ENCODE assay signal across 23 mouse cellular contexts in genomic region chr15:102191699-102192098, GRCm38 (mm10). TPM values are rescaled to one million over a fixed set of nuclear protein-coding genes. Genes with fewer than 3 reads are reported as not detected.
DNase-seq lines count a peak whose midpoint lies in the region; ATAC-seq and TF ChIP-seq lines count a peak whose summit lies in the region.
"Had no signal": no experiment of that assay in that cellular context is flagged by ENCODE, and none has a peak within 500 bp of the region (broad histone marks: within the 10 kb centered on the region; RNA-seq: fewer than 3 reads in every experiment).

No protein-coding gene starts in this region.

- H3K4me2 ChIP-seq in limb, embryonic 12.5 days: no peak overlapping the region
- H3K4me2 ChIP-seq in intestine, embryonic 16.5 days (ENCODE audit: low read depth, low read length): no peak overlapping the region
- H3K4me2 ChIP-seq in liver, embryonic 12.5 days: no peak overlapping the region; the same call in 1 of the 2 replicates
- no peak overlapping the region for H3K4me2 ChIP-seq in midbrain, postnatal 0 days (ENCODE audit: low read depth, low read length, poor library complexity, severe bottlenecking)
- H3K4me2 ChIP-seq: heart, embryonic 13.5 days; hindbrain, embryonic 12.5 days had no signal

- no peak for ATAC-seq in limb, embryonic 12.5 days (ENCODE audit: insufficient number of reproducible peaks, insufficient read depth, low FRiP score, low TSS enrichment, low read depth)
- ATAC-seq in intestine, embryonic 16.5 days: 0 out of 2 replicates have a peak, but pooled peaks have one; percentile 12
- peak; percentile 42 for ATAC-seq in liver, embryonic 12.5 days
- no peak for ATAC-seq in midbrain, postnatal 0 days (ENCODE audit: low FRiP score)
- ATAC-seq: forebrain, postnatal 0 days; midbrain, embryonic 16.5 days had no signal

- H3K4me1 ChIP-seq in limb, embryonic 12.5 days (replicated peaks): 0 out of 2 replicates have a peak, but pooled peaks cover 6% of the 10 kb centered on the region
- H3K4me1 ChIP-seq in limb, embryonic 10.5 days: peaks cover 13% of the 10 kb centered on the region; the same call in 1 of the 2 replicates
- H3K4me1 ChIP-seq in intestine, embryonic 16.5 days (ENCODE audit: control insufficient read depth, insufficient read depth, low read length): peaks cover 30% of the 10 kb centered on the region
- peaks cover 36% of the 10 kb centered on the region for H3K4me1 ChIP-seq in liver, embryonic 12.5 days
- H3K4me1 ChIP-seq in midbrain, postnatal 0 days (ENCODE audit: insufficient read depth, low read length): no peaks in the 10 kb centered on the region
- H3K4me1 ChIP-seq: hindbrain, embryonic 12.5 days had no signal

- 57% methylated on average over 7 of the region's 7 CpGs for WGBS in limb, embryonic 12.5 days
- WGBS in limb, embryonic 10.5 days: 60% methylated on average over 7 of the region's 7 CpGs
- WGBS in intestine, embryonic 16.5 days: 41% methylated on average over 7 of the region's 7 CpGs
- WGBS in liver, embryonic 12.5 days (ENCODE audit: insufficient replicate concordance): 57% methylated on average over 7 of the region's 7 CpGs
- WGBS in midbrain, postnatal 0 days: 84% methylated on average over 7 of the region's 7 CpGs

- H3K27me3 ChIP-seq in limb, embryonic 12.5 days: no peaks in the 10 kb centered on the region
- H3K27me3 ChIP-seq in limb, embryonic 10.5 days (ENCODE audit: low read depth, poor library complexity, severe bottlenecking): no peaks in the 10 kb centered on the region
- no peaks in the 10 kb centered on the region for H3K27me3 ChIP-seq in intestine, embryonic 16.5 days (replicated peaks; ENCODE audit: control insufficient read depth, insufficient read depth, low read length)
- H3K27me3 ChIP-seq in liver, embryonic 12.5 days (replicated peaks): peaks cover 21% of the 10 kb centered on the region
- H3K27me3 ChIP-seq in midbrain, postnatal 0 days (ENCODE audit: insufficient read depth, low read length): no peaks in the 10 kb centered on the region
- H3K27me3 ChIP-seq: heart, embryonic 13.5 days; hindbrain, embryonic 12.5 days had no signal

- H3K9ac ChIP-seq in limb, embryonic 12.5 days (replicated peaks): no peak overlapping the region
- no peak overlapping the region for H3K9ac ChIP-seq in intestine, embryonic 16.5 days (ENCODE audit: low read depth, low read length)
- no peak overlapping the region for H3K9ac ChIP-seq in liver, embryonic 12.5 days
- no peak overlapping the region for H3K9ac ChIP-seq in midbrain, postnatal 0 days (replicated peaks; ENCODE audit: low read length, poor library complexity, severe bottlenecking)
- H3K9ac ChIP-seq: forebrain, postnatal 0 days; heart, embryonic 13.5 days; hindbrain, embryonic 12.5 days had no signal

- no peak for DNase-seq in limb, embryonic 10.5 days (ENCODE audit: low spot score)
- peak; percentile 83 for DNase-seq in yolk sac, embryonic 10.5 days (ENCODE audit: low spot score)
- DNase-seq in cerebellum, adult 11 months: no peak
- no peak for DNase-seq in midbrain, postnatal 0 days (ENCODE audit: low spot score)
- DNase-seq: adrenal gland, postnatal 10 days; cerebellum, adult 8-10 months; cerebellum, postnatal 36 days; forebrain, postnatal 0 days; gastrocnemius, postnatal 36 days; heart, adult 2 months; heart, postnatal 14 days; lung, adult 18-20 months; lung, postnatal 10 days; thymus, postnatal 14 days had no signal

- 0 out of 2 replicates have a peak overlapping the region, but pooled peaks have one; percentile 23 for H3K27ac ChIP-seq in limb, embryonic 12.5 days
- H3K27ac ChIP-seq in limb, embryonic 10.5 days: no peak overlapping the region
- H3K27ac ChIP-seq in intestine, embryonic 16.5 days (ENCODE audit: low read length): no peak overlapping the region
- H3K27ac ChIP-seq in liver, embryonic 12.5 days: peak overlapping the region; percentile 62
- H3K27ac ChIP-seq in midbrain, postnatal 0 days (ENCODE audit: low read depth, low read length): no peak overlapping the region
- H3K27ac ChIP-seq: heart, adult 2 months; hindbrain, embryonic 12.5 days; left cerebral cortex, adult 2 months; midbrain, embryonic 10.5 days had no signal

- H3K9me3 ChIP-seq in limb, embryonic 12.5 days: no peaks in the 10 kb centered on the region
- H3K9me3 ChIP-seq in limb, embryonic 10.5 days (replicated peaks): no peaks in the 10 kb centered on the region
- H3K9me3 ChIP-seq in intestine, embryonic 16.5 days (ENCODE audit: control insufficient read depth, low read length): no peaks in the 10 kb centered on the region
- H3K9me3 ChIP-seq in liver, embryonic 12.5 days (replicated peaks): no peaks in the 10 kb centered on the region
- H3K9me3 ChIP-seq in midbrain, postnatal 0 days (ENCODE audit: low read length): no peaks in the 10 kb centered on the region
- H3K9me3 ChIP-seq: heart, embryonic 13.5 days; hindbrain, embryonic 12.5 days; midbrain, embryonic 10.5 days had no signal

- no peak overlapping the region for H3K4me3 ChIP-seq in limb, embryonic 12.5 days (replicated peaks)
- no peak overlapping the region for H3K4me3 ChIP-seq in limb, embryonic 10.5 days
- no peak overlapping the region for H3K4me3 ChIP-seq in intestine, embryonic 16.5 days (ENCODE audit: low read length)
- H3K4me3 ChIP-seq in liver, embryonic 12.5 days: no peak overlapping the region
- no peak overlapping the region for H3K4me3 ChIP-seq in midbrain, postnatal 0 days (ENCODE audit: low read depth, low read length)
- H3K4me3 ChIP-seq: heart, adult 2 months; heart, embryonic 13.5 days; hindbrain, embryonic 12.5 days; left cerebral cortex, adult 2 months; midbrain, embryonic 10.5 days had no signal

- no peak for TF ChIP-seq CTCF in midbrain, postnatal 0 days (IDR thresholded peaks at IDR 0.05)

- peaks cover 17% of the 10 kb centered on the region for H3K36me3 ChIP-seq in limb, embryonic 12.5 days
- peaks cover 21% of the 10 kb centered on the region for H3K36me3 ChIP-seq in limb, embryonic 10.5 days
- H3K36me3 ChIP-seq in intestine, embryonic 16.5 days (ENCODE audit: control insufficient read depth, insufficient read depth, low read length): no peaks in the 10 kb centered on the region
- no peaks in the 10 kb centered on the region; the same call in none of the 2 replicates for H3K36me3 ChIP-seq in liver, embryonic 12.5 days
- H3K36me3 ChIP-seq in midbrain, postnatal 0 days (ENCODE audit: insufficient read depth, low read length): no peaks in the 10 kb centered on the region

RNA-seq across cellular contexts. Expression of gene Zfp740, which starts 11.3 kb away (rescaled TPM):
- polyA plus RNA-seq in limb, embryonic 12.5 days (2016; fragmentation: Nextera tagmentation; extraction: Ambion mirVana): 108 and 115 TPM in 2 replicates
- 73.0 and 88.7 TPM in 2 replicates for polyA plus RNA-seq in limb, embryonic 10.5 days (2016; fragmentation: Nextera tagmentation; extraction: Ambion mirVana)
- polyA plus RNA-seq in intestine, embryonic 16.5 days (2015; fragmentation: Nextera tagmentation; extraction: Ambion mirVana): 33.6 and 35.3 TPM in 2 replicates
- 31.2 and 32.0 TPM in 2 replicates for polyA plus RNA-seq in liver, embryonic 12.5 days (2016; fragmentation: Nextera tagmentation; extraction: Ambion mirVana)
- total RNA-seq in midbrain, postnatal 0 days (2014; rRNA removed): 42.9 and 57.7 TPM in 2 replicates
- polyA plus RNA-seq in midbrain, postnatal 0 days (2015; fragmentation: Nextera tagmentation; extraction: Ambion mirVana): 25.1 and 27.6 TPM in 2 replicates

RNA-seq across cellular contexts. Expression of gene Csad, which starts 12.8 kb away (rescaled TPM):
- polyA plus RNA-seq in limb, embryonic 12.5 days (2016; fragmentation: Nextera tagmentation; extraction: Ambion mirVana): 70.6 and 72.9 TPM in 2 replicates
- 38.8 and 55.0 TPM in 2 replicates for polyA plus RNA-seq in limb, embryonic 10.5 days (2016; fragmentation: Nextera tagmentation; extraction: Ambion mirVana)
- polyA plus RNA-seq in intestine, embryonic 16.5 days (2015; fragmentation: Nextera tagmentation; extraction: Ambion mirVana): 33.2 and 38.4 TPM in 2 replicates
- 21.9 and 26.6 TPM in 2 replicates for polyA plus RNA-seq in liver, embryonic 12.5 days (2016; fragmentation: Nextera tagmentation; extraction: Ambion mirVana)
- 30.3 and 47.5 TPM in 2 replicates for total RNA-seq in midbrain, postnatal 0 days (2014; rRNA removed)
- 32.8 and 34.6 TPM in 2 replicates for polyA plus RNA-seq in midbrain, postnatal 0 days (2015; fragmentation: Nextera tagmentation; extraction: Ambion mirVana)

RNA-seq across cellular contexts. Expression of gene Itgb7, which starts 40.0 kb away (rescaled TPM):
- polyA plus RNA-seq in limb, embryonic 12.5 days (2016; fragmentation: Nextera tagmentation; extraction: Ambion mirVana): 2.9 and 3.3 TPM in 2 replicates
- polyA plus RNA-seq in limb, embryonic 10.5 days (2016; fragmentation: Nextera tagmentation; extraction: Ambion mirVana): 1.2 and 1.5 TPM in 2 replicates
- polyA plus RNA-seq in intestine, embryonic 16.5 days (2015; fragmentation: Nextera tagmentation; extraction: Ambion mirVana): 9.5 and 10.3 TPM in 2 replicates
- 6.4 and 8.9 TPM in 2 replicates for polyA plus RNA-seq in liver, embryonic 12.5 days (2016; fragmentation: Nextera tagmentation; extraction: Ambion mirVana)
- 0.88 and 1.5 TPM in 2 replicates for total RNA-seq in midbrain, postnatal 0 days (2014; rRNA removed)
- polyA plus RNA-seq in midbrain, postnatal 0 days (2015; fragmentation: Nextera tagmentation; extraction: Ambion mirVana): 1.1 and 1.2 TPM in 2 replicates

RNA-seq across cellular contexts. Expression of gene Soat2, which starts 41.4 kb away (rescaled TPM):
- polyA plus RNA-seq in limb, embryonic 12.5 days (2016; fragmentation: Nextera tagmentation; extraction: Ambion mirVana): 0.15 TPM in 1 of 2 replicates, not detected in the other
- polyA plus RNA-seq in limb, embryonic 10.5 days (2016; fragmentation: Nextera tagmentation; extraction: Ambion mirVana): 0.06 and 0.24 TPM in 2 replicates
- 25.0 and 31.2 TPM in 2 replicates for polyA plus RNA-seq in intestine, embryonic 16.5 days (2015; fragmentation: Nextera tagmentation; extraction: Ambion mirVana)
- polyA plus RNA-seq in liver, embryonic 12.5 days (2016; fragmentation: Nextera tagmentation; extraction: Ambion mirVana): 28.3 and 29.8 TPM in 2 replicates
- total RNA-seq in midbrain, postnatal 0 days (2014; rRNA removed): 0.61 TPM in 1 of 2 replicates, not detected in the other
- polyA plus RNA-seq in midbrain, postnatal 0 days (2015; fragmentation: Nextera tagmentation; extraction: Ambion mirVana): 0.06 and 0.12 TPM in 2 replicates
- total RNA-seq: layer of hippocampus, postnatal 10 days had no signal

RNA-seq across cellular contexts. Expression of gene Igfbp6, which starts 47.5 kb away (rescaled TPM):
- polyA plus RNA-seq in limb, embryonic 12.5 days (2016; fragmentation: Nextera tagmentation; extraction: Ambion mirVana): 0.96 and 1.2 TPM in 2 replicates
- 0.23 and 0.46 TPM in 2 replicates for polyA plus RNA-seq in limb, embryonic 10.5 days (2016; fragmentation: Nextera tagmentation; extraction: Ambion mirVana)
- 11.8 and 11.9 TPM in 2 replicates for polyA plus RNA-seq in intestine, embryonic 16.5 days (2015; fragmentation: Nextera tagmentation; extraction: Ambion mirVana)
- polyA plus RNA-seq in liver, embryonic 12.5 days (2016; fragmentation: Nextera tagmentation; extraction: Ambion mirVana): 0.72 and 1.1 TPM in 2 replicates
- total RNA-seq in midbrain, postnatal 0 days (2014; rRNA removed): 11.9 and 13.6 TPM in 2 replicates
- 9.9 and 12.7 TPM in 2 replicates for polyA plus RNA-seq in midbrain, postnatal 0 days (2015; fragmentation: Nextera tagmentation; extraction: Ambion mirVana)
- polyA plus RNA-seq: hindbrain, embryonic 12.5 days had no signal

Comparison
In these comparisons a context has a peak if more than half of its experiments do, and no peak if none do; other contexts are left out.
1. H3K27ac ChIP-seq: peak in limb, embryonic 12.5 days (single experiment) and liver, embryonic 12.5 days (single experiment); none in limb, embryonic 10.5 days (single experiment), intestine, embryonic 16.5 days (single experiment) and midbrain, postnatal 0 days (single experiment).
2. ATAC-seq: peak in intestine, embryonic 16.5 days (single experiment) and liver, embryonic 12.5 days (single experiment); none in limb, embryonic 12.5 days (single experiment) and midbrain, postnatal 0 days (single experiment).